Mouse (Mus musculus) testis, postnatal 14 days (tissue): ENCODE measurements at regions not wholly inside any gene's neighbourhood (a gene's known extent, or its start where the extent isn't known, plus 50 kb on each side); places are given as distances from the start of the nearest gene placed in this dataset.

ENCODE experiments used
- DNase-seq: peaks from one replicate; pipeline ENCODE4 v3.0.0; 2021; ENCODE audit warnings: low spot score

DNA sequence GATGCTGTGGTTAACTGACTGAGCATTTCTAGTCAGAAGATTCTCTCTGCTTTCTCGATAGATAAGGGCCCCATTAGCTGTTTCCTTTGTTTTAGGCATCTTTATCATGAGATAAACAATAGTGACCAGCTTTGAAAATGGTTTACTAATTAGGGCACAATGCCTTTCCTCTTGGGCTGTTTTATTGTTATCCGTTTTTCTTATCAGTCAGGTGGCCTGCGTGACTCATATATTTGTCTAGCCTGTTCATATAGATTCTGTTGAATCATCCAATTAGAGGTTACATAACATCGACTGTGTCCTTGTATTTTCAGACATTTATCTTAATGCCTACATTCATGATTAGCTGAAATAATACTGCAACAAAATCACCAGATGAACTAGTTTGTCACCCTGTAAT, 531.1 kb downstream of the Gm11232 start:
- DNase-seq, result no peak

DNA sequence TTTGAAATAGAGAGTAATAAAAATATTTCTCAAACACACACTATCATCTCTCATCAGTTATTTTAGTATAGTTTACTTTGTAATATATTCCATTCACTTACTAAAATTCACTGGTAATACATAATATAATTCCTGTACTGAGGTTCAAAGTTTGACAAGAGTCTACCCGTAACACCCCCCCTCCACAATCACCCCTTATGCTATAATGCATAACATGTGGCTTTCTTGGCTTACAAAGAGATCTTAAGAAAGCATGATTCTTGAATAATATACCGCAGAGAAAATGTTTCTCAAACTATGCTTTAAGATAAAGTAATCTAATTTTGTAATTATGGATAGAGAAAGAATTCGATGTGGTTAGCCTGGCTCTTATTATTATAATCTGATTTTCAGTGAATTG, 539.7 kb downstream of the Gm11232 start:
- DNase-seq, result no peak

DNA sequence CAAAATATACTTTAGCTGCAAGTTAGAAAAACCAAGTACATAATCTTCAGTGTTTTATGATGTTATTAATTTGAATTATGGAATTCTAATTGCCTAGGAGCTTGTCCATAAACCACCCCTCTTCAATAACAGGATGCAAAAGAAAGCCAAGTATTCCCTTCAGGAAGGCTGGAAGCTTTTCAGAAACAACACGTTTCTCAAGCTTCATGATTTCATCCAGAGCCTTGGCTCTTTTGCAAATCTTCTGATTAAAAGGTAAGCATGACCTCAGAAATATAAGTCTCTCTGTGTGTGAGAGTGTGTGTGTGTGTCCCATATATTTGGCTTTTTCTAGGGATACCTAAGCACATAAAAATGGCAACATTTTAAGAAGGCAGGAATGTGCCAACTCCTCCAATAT, 570.0 kb downstream of the Gm11232 start:
- DNase-seq, result no peak

DNA sequence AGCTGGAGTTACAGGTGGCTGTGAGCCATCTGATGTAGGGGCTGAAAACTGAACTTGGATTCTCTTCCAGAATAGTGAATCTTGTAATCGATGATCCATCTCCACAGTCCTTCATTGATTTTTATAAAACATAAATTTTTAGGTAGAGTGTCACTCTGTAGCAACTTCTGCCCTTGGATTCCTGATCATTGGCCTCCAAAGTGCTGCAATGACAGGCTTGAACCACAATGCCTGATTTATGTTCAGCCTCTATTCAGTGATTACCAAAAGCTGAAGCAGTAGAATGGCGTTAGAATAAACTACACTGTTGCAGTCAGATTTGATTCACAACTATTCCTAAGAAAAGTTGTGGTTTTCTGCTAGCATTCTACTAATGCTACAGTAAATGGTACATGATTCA, 580.1 kb downstream of the Gm11232 start:
- DNase-seq, result no peak

DNA sequence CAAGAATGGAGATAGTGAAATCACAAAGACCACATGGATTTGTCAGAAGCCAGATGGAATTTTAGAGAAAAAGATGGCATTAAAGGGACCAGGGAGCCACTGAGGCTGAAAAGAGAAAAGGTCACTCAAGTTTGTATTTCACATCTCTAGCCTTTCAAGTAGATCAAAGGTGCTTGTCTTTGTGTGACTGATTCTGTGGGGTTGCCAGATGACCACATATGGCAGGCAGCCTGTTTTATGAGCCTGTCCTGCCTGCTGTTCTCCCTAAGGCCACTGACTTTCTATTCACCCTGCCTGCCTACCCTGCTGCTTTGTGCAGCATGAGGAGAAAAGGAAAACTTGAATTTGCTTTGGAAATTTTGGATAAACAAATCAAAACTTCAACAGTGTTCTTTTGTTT, 592.0 kb downstream of the Gm11232 start:
- DNase-seq, result no peak

DNA sequence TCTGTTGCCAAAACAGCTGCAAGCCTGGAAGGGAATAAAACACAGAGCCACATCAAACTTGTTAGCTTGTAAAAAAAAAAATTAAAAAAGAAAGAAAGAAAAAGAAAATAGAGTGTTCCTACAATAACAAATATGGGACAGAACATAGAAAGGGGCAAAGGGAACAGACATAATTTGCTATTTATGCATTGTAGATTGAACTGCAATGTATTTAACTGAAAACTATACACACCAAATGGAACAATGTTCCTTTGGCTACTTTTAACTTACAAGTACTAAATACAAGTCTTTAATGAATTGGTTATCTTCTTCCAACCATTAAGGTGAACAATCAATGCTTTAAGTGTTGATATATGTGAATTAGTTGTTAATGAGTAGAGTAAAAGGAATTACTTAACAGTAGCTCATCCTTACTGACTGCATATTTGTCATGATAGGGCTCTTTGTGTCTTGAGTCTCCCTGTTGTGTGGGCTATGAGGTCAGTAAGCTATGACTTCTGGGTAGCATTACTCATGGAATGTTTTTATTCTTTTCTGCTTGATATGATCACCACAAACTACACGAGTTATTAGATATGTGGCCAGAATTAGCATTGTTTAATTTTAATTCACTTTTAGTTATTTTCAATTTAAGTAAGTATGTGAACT, 597.0 kb upstream of the Megf9 start:
- DNase-seq, result no peak

DNA sequence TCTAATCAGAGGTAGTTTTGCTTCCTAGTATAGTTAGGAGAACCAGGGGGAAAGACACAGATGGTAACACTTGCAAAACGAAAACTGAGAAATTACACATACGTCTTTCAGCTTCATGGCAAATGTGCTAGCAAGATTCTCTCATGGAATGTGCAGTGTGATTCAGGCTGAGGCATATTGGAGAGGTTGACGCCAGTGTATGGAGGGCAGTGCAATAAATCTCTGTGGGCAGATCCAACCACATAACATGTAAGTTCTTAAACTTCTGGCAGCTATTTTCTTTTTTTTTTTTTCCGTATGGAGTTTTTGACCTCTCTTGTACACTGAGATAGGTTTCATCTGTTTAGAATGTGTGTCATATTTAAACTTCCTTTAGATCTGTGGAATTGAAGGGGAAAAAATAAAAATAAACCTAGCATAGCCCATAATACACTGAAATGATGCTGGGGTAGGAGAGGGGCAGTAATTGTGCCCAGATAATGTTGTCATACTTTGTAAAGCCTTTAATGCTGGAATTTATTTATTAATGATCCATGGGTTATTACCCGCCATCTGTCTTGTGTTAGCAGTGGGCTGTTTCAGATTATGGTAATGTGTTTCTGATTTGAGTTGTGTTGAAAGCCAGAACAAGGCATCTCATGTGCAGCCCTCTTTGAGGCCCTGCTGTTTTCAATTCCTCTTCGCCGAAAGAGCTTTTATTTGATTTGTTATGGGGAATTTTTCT, 596.3 kb upstream of the Megf9 start:
- no peak for DNase-seq

DNA sequence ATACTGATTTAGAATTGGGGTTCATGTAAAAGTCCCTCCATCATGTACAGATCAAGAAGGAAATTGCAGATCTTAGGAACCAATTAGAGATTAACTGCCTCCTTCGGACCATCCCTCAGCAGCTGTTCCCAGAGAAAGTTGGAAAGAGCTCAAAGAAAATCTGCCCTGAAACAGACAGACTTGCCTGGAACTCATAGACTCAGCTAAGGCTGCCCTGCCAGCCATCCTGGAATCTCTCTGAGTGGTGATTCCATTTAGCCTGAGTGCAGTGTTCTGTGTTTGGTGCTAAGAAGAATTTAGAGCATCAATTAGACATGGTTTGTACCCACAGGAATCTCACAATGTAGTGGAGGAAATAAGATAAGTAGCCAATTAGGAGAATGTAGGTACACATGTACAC, 594.5 kb upstream of the Megf9 start:
- DNase-seq, result no peak
